Mouse (Mus musculus): ENCODE measurements around the gene Pcdh7.
"Not testable (repeated sequence)": the region's sequence is repeated elsewhere in the genome, so short reads cannot be mapped to it uniquely, and the experiment has no call there.

Pcdh7 gene

DNA sequence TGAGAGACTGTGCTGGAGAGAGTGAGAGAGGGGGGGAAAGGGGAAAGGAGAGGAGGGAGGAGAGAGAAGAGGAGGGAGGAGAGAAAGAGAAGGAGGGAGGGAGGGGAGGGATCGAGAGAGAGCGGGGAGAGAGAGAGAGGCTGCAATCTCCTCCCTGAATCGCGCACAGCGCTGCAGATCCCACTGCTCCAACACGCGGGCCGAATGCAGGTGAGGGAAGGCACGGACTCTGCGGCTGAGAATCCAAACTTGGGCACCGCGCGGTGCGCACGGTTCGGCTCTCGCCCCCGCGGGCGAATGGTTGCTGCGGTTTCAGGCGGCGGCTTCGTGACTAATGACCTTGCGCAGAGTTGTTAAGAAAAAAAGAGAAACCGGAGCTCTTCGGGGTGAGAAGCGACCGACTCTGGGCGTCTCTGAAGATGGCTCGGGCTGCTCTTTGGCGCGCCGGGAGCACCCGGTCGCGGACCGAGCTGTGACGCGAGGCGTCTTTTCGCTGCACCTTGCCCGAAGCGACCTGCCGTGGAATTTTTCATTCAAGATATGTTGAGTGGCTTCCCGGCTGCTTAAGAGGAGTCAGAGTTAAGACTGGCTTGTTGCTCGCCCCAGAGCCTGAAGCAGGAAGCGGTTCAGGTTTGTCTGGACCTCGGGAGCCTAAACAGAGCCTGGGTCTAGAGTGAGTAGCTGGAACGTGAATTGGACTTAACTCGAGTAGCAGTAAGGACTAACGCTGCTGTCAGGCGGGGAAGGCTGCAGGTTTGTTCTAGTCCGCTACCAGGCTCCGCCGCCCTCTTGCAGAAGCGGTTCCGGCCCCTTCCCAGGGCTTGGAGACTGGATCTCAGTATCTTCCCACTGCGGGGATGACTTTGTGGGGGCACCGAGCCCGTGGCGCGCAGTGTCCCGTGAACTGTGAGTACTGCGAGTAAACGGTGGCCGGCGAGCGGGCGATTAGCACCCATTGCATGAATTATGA, at the start of gene Pcdh7:
Pcdh7 (plus strand) TSS at position 62 of the 970 bp plus-strand sequence.
- no peak for DNase-seq (ENCODE audit: low spot score)

DNA sequence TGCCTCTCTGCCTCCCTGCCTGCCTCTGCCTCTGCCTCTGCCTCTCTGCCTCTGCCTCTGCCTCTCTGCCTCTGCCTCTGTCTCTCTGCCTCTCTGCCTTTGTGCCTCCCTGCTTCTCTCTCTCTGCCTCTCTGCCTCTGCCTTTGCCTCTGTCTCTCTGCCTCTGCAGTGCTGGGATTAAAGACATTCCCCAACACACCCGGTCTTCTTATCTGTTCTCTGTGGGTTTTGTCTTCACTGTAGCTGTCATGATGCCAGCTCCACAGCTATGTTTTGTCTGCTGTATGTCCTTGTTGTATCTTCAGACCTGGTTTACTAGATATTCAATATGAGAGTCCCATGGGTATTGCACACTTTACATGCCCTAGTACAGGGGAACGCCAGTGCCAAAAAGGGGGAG, 40.8 kb upstream of the Pcdh7 start:
- not testable (repeated sequence) for DNase-seq (ENCODE audit: low spot score)

DNA sequence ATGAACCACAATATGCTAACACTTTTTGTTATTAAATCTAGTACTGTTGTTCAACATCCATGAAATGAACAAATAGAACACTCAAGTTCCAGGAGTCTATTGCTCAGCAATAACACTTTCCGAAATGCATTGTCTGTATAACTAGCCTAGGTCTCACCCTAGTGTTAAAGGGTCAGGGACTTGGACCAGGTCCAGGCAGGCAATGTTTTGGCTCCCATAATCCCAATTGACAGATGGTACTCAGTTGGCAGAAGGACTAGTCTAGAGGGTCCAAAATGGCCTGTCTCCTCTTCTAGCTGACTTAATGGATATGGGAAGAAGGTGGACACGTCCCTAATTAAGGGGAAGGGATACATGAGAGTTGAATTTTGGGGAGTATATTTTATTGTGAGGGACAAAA, 9.4 kb upstream of the Pcdh7 start:
- no peak for DNase-seq (ENCODE audit: low spot score)

GRCm38 (mm10) chr5:57713980-57714379, 3.8 kb upstream of the Pcdh7 start:
- DNase-seq (ENCODE audit: low spot score): no peak

- DNase-seq (ENCODE audit: low spot score): no peak
These were observed 2.9 kb upstream of the Pcdh7 start for GRCm38 (mm10) chr5:57714621-57715523.

DNA sequence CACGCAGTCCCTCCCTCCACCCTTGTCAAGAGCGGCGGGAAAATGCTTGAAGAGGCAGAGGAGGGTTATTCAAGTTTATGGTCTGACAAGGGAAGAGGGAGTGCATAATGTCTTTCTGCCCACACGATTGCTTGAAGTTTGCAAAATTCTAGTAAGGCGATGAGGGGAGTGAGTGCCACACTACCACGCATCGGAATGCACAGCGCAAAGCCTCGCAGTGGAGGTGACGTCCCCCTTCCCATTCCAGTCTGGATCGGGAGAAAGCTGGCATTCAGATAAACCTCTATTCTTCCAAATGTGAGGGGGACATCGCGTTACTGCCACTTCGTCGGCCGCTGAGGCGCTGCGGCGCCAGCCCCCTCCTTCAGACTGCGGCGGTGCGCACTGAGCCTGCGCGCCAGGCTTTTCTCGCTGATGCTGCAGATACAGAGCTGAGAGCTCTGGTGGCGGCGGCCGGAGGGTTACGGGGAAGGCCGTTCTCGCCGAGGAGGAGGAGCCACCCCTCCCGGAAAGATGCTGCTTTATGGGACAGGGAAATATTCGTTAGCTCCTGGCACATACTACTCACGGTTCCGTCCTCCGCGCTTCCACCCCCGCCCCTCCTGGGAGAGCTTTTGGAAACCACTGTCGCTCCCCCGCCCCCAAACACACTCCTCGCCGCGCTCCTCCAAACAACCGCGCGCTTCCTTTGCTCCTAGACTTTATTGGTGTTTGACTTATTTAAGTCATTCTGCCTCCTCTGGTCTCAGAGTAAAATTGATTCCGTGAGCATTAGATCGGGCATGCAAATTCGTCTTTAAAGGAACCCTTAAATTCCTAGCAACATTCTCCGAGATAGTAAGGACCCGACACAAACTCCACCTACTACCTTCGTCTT, 2.0 kb upstream of the Pcdh7 start:
- DNase-seq (ENCODE audit: low spot score): peak; percentile 12

GRCm38 (mm10) chr5:57716421-57717237, 1.1 kb upstream of the Pcdh7 start:
- DNase-seq (ENCODE audit: low spot score): no peak

GRCm38 (mm10) chr5:57717238-57717905, 395 bp upstream of the Pcdh7 start:
- peak; percentile 13 for DNase-seq (ENCODE audit: low spot score)

DNA sequence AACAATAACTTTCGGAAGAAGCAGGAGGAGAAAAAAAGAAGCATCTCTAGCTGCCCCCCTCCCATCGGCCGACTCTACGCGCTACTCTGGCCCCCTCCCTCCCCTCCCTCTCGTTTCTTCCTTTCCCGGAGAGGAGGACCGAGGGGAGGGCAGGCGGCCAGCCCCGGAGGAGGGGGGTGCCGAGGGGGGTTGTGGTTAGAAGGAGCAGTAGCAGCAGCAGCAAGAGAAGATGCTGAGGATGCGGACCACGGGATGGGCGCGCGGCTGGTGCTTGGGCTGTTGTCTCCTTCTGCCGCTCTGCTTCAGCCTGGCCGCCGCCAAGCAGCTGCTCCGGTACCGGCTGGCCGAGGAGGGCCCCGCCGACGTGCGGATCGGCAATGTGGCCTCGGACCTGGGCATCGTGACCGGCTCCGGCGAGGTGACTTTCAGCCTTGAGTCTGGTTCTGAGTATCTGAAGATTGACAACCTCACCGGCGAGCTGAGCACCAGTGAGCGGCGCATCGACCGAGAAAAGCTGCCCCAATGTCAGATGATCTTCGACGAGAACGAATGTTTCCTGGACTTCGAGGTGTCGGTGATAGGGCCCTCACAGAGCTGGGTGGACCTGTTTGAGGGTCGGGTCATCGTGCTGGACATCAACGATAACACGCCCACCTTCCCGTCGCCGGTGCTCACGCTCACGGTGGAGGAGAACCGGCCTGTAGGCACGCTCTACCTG, 1.3 kb downstream of the Pcdh7 start:
- DNase-seq (ENCODE audit: low spot score): no peak

GRCm38 (mm10) chr5:57719594-57720185, 1.9 kb downstream of the Pcdh7 start:
- DNase-seq (ENCODE audit: low spot score): peak; percentile 16

DNA sequence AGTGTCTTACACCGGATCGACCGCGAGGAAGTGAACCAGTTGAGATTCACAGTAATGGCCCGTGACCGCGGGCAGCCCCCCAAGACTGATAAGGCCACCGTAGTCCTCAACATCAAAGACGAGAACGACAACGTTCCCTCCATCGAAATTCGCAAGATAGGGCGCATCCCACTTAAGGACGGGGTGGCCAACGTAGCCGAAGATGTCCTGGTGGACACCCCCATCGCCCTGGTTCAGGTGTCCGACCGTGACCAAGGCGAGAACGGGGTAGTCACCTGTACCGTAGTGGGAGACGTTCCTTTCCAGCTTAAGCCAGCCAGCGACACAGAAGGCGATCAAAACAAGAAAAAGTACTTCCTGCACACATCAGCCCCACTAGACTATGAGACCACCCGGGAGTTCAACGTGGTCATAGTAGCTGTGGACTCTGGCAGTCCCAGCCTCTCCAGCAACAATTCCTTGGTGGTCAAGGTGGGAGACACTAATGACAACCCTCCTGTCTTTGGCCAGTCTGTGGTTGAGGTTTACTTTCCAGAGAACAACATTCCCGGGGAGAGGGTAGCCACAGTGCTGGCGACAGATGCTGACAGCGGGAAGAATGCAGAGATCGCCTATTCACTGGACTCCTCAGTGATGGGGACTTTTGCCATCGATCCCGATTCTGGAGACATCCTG, 2.6 kb downstream of the Pcdh7 start:
- no peak for DNase-seq (ENCODE audit: low spot score)

DNA sequence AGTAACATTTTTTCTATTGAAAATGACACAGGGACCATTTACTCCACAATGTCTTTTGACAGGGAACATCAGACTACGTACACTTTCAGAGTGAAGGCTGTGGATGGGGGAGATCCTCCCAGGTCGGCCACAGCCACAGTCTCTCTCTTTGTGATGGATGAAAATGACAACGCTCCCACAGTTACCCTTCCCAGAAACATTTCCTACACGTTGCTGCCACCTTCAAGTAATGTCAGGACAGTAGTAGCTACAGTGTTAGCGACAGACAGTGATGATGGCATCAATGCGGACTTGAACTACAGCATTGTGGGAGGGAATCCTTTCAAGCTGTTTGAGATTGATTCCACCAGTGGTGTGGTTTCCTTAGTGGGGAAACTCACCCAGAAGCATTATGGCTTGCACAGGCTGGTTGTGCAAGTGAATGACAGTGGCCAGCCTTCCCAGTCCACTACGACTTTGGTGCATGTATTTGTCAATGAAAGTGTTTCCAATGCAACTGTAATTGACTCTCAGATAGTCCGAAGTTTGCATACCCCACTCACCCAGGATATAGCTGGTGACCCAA, 3.5 kb downstream of the Pcdh7 start:
- DNase-seq (ENCODE audit: low spot score): no peak

DNA sequence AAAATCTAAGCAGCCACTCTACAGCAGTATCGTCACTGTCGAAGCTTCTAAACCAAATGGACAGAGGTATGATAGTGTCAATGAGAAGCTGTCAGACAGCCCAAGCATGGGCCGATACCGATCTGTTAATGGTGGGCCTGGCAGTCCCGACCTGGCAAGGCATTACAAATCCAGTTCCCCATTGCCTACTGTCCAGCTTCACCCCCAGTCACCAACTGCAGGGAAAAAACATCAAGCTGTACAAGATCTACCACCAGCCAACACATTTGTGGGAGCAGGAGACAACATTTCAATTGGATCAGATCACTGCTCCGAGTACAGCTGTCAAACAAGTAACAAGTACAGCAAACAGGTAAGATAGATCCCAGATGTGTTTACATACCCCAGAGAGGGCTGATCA, 4.2 kb downstream of the Pcdh7 start:
- no peak for DNase-seq (ENCODE audit: low spot score)

GRCm38 (mm10) chr5:57733451-57733850, 15.7 kb downstream of the Pcdh7 start:
- no peak for DNase-seq (ENCODE audit: low spot score)

- DNase-seq (ENCODE audit: low spot score): no peak
These were observed 18.0 kb downstream of the Pcdh7 start for GRCm38 (mm10) chr5:57735723-57736122.

GRCm38 (mm10) chr5:57742924-57743323, 25.2 kb downstream of the Pcdh7 start:
- DNase-seq (ENCODE audit: low spot score): no peak

GRCm38 (mm10) chr5:57743956-57744661, 26.3 kb downstream of the Pcdh7 start:
- no peak for DNase-seq (ENCODE audit: low spot score)

GRCm38 (mm10) chr5:57745879-57746278, 28.1 kb downstream of the Pcdh7 start:
- DNase-seq (ENCODE audit: low spot score): no peak
